Mouse (Mus musculus): ENCODE measurements at regions not wholly inside any gene's neighbourhood (a gene's known extent, or its start where the extent isn't known, plus 50 kb on each side); places are given as distances from the start of the nearest gene placed in this dataset.

DNA sequence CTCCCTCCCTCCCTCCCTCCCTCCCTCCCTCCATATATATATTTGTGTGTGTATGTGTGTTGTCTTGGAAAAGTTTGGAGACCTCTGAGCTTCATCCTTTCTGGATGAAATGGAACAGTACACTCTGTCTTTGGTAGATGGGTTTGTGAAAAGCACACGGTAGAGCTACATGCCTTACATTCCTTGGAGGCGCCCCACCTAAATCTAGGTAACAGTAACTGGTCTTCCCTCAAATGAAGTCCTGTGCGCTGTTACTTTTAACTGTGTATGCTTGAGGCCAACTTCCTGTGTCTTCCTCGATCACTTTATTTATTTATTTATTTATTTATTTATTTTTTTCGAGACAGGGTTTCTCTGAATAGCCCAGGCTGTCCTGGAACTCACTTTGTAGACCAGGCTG lies 66.4 kb upstream of the Fam13c start:
- TF ChIP-seq CTCF (conservative IDR thresholded peaks at IDR 0.05; ENCODE audit: low read length) (no peak), NANOG (IDR thresholded peaks at IDR 0.05; ENCODE audit: borderline replicate concordance, low read length) (no peak)
